Mouse (Mus musculus): ENCODE measurements at regions not wholly inside any gene's neighbourhood (a gene's known extent, or its start where the extent isn't known, plus 50 kb on each side); places are given as distances from the start of the nearest gene placed in this dataset.
"Not testable (repeated sequence)": the region's sequence is repeated elsewhere in the genome, so short reads cannot be mapped to it uniquely, and the experiment has no call there.

DNA sequence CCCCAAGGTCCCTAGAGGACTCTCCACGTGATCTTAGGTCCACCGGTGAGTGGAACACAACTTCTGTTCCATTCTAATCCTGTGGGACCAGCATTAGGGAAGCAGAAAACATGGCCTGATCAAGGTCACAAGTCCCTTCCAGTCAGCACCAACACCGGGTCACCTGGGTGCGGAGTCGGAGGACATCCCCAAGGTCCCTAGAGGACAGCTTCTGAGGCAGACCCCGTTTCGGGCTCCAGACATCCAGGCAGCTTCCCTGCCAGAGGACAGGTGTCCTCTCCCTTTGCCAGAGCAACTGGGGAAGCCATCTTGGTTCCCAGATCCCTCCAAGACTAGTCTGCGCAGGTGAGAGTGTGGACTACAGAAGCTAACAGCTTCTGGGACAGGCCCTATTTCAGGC, 111.4 kb upstream of the Trpc7 start:
- H3K4me3 ChIP-seq (replicated peaks); H3K4me1 ChIP-seq; H3K27ac ChIP-seq; H3K9me3 ChIP-seq; H3K4me2 ChIP-seq; H3K9ac ChIP-seq; H3K36me3 ChIP-seq (replicated peaks); ATAC-seq (ENCODE audit: low FRiP score); H3K27me3 ChIP-seq: not testable (repeated sequence)
- WGBS: 94% methylated on average over 8 of the region's 8 CpGs

DNA sequence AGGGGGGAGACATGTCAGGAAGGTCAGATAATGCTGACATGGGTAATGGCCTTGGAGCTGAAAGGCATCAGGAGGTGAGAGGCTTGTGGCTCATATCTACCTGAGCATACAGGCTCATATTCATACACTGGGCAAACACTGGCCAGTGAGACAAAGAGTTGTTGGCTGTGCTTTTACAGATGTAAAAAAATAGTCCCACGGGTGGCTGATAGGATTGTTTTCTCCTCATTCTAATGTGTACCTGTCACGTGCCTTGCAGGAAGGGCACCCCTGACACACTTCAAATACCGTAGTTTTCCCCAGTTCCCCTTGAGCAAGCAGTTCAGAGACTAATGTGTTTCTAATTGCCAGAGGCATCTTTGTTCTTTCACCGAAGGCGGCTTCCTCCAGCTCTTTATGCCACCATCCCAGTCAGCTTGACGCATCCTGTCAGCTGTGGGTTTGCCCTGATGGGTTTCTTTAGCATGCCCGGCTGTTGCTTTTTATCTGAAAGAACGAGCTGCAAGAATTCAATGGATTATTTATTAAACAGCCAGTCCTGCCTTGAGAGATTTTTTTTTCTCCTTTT, 107.9 kb upstream of the Trpc7 start:
- WGBS: 18% methylated on average over 8 of the region's 8 CpGs
- 0 out of 2 replicates have a peak overlapping the region, but pooled peaks have one; percentile 53 for H3K27ac ChIP-seq
- peaks cover 13% of the 10 kb centered on the region for H3K4me1 ChIP-seq
- H3K27me3 ChIP-seq: no peaks in the 10 kb centered on the region
- no peak overlapping the region for H3K9ac ChIP-seq
- no peaks in the 10 kb centered on the region for H3K36me3 ChIP-seq (replicated peaks)
- no peak overlapping the region for H3K4me3 ChIP-seq (replicated peaks)
- no peaks in the 10 kb centered on the region for H3K9me3 ChIP-seq
- no peak for ATAC-seq (ENCODE audit: low FRiP score)
- no peak overlapping the region for H3K4me2 ChIP-seq

DNA sequence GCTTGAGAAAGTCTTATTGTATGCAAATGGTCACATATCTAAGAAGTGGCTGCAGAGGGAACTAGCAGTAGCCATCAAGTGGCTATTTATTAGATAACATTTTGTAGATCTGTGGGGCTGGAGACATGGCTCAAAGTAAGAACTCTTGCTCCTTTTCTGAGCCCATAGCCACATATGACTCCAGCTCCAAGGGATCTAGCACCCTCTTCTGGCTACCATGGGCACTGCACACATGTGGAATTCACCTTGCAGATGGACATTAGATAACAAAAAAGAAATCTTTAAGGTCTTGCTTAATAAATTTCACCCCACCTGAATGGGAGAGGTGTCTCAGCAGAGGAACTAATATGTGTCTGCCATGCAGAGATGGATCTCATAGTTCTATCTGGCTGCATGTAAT, 96.2 kb upstream of the Trpc7 start:
- Histone ChIP-seq H3K36me3 (replicated peaks) (no peaks in the 10 kb centered on the region), H3K27me3 (no peaks in the 10 kb centered on the region), H3K9me3 (0 out of 2 replicates have a peak, but pooled peaks cover 3% of the 10 kb centered on the region), H3K4me2 (no peak overlapping the region), H3K4me1 (no peaks in the 10 kb centered on the region), H3K27ac (no peak overlapping the region), H3K4me3 (replicated peaks) (no peak overlapping the region), H3K9ac (no peak overlapping the region)
- ATAC-seq (ENCODE audit: low FRiP score): no peak

DNA sequence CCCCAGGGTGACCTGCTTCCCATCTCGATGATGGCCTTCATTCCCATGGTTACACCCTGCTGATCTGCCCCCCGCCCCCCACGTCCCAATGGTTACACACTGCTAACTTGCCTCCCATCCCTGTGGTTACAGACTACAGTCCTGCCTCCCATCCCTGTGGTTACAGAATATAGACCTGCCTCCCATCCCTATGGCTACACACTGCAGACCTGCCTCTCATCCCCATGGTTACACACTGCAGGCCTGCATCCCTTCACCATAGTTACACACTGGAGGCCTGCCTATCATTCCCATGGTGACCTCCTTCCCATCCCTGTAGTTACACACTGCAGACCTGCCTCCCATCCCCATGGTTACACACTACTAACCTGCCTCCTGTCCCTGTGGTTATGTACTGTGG, 78.3 kb upstream of the Trpc7 start:
- H3K9me3 ChIP-seq: 0 out of 2 replicates have a peak, but pooled peaks cover 9% of the 10 kb centered on the region
- no peaks in the 10 kb centered on the region for H3K36me3 ChIP-seq (replicated peaks)
- H3K4me2 ChIP-seq: no peak overlapping the region
- no peak overlapping the region for H3K27ac ChIP-seq
- no peaks in the 10 kb centered on the region for H3K4me1 ChIP-seq
- H3K4me3 ChIP-seq (replicated peaks): no peak overlapping the region
- H3K27me3 ChIP-seq: no peaks in the 10 kb centered on the region
- no peak for ATAC-seq (ENCODE audit: low FRiP score)
- 87% methylated on average over 3 of the region's 3 CpGs for WGBS
- no peak overlapping the region for H3K9ac ChIP-seq

DNA sequence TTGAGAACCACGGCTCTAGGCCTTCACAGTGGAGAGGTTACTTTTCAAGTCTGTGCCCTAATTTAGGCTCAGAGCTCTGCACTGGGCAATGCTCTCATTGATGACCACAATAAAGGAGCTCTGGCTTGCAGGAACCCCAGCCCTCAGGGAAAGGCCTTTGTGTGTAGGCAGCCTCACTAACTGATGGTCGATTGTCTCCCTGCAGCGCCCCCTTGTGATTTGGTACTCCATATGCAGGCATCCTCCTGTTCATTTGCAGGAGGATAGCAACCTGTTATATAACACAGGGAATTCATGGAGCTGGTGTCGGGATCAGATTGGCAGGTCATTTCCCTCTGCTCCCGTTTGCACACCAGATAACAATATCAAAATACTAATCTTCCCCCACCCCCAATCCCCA, 59.6 kb upstream of the Trpc7 start:
- no peak for ATAC-seq (ENCODE audit: low FRiP score)
- H3K4me3 ChIP-seq (replicated peaks): no peak overlapping the region
- no peaks in the 10 kb centered on the region for H3K27me3 ChIP-seq
- 48% methylated on average over 5 of the region's 5 CpGs for WGBS
- H3K36me3 ChIP-seq (replicated peaks): no peaks in the 10 kb centered on the region
- H3K27ac ChIP-seq: no peak overlapping the region
- H3K4me2 ChIP-seq: no peak overlapping the region
- H3K9ac ChIP-seq: no peak overlapping the region
- H3K9me3 ChIP-seq: no peaks in the 10 kb centered on the region
- H3K4me1 ChIP-seq: no peaks in the 10 kb centered on the region

DNA sequence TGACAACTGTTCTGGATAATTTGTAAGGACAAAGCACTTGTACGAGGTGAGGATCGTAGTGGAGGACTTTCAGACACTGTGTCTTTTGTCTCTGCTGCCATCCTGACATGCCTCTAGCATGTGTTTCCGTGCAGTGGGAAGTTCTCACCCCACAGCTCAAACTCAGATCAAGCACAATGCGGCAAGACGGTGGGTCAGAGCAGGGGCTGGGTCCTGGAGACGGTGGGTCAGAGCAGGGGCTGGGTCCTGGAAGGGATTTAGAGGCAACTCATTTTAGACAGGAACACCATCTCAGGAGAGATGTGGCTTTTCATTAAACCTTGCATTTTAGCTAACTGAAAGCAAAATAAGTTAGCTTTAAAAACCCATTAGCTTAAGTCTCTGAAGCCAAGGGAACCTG, 52.3 kb upstream of the Trpc7 start:
- 86% methylated on average over 6 of the region's 6 CpGs for WGBS
- no peak overlapping the region for H3K4me3 ChIP-seq (replicated peaks)
- H3K36me3 ChIP-seq (replicated peaks): no peaks in the 10 kb centered on the region
- no peak for ATAC-seq (ENCODE audit: low FRiP score)
- H3K9me3 ChIP-seq: no peaks in the 10 kb centered on the region
- H3K4me2 ChIP-seq: no peak overlapping the region
- H3K27me3 ChIP-seq: no peaks in the 10 kb centered on the region
- no peaks in the 10 kb centered on the region for H3K4me1 ChIP-seq
- no peak overlapping the region for H3K9ac ChIP-seq
- no peak overlapping the region for H3K27ac ChIP-seq

DNA sequence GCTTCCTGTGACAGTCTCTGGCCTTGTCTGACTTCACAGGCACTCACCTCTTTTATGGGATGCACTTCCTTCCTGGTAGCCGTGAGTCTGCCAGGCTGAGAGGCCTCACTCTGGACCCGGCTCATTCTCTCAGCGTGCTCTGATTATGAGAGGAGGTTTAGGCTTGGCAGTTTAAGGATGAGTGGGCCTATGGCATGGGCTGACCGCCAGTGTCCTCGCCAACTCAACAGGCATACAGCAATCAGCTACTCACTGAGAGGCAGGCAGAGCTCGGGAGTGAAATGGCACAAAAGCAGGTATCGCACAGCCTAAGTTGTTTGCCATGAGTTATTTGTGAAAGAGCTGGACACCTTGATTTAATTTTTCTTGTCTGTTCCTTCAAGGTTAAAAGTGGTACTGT, 51.5 kb upstream of the Trpc7 start:
- H3K27ac ChIP-seq: no peak overlapping the region
- H3K4me3 ChIP-seq (replicated peaks): no peak overlapping the region
- H3K4me1 ChIP-seq: no peaks in the 10 kb centered on the region
- 83% methylated on average over 7 of the region's 7 CpGs for WGBS
- H3K4me2 ChIP-seq: no peak overlapping the region
- H3K9ac ChIP-seq: no peak overlapping the region
- H3K27me3 ChIP-seq: no peaks in the 10 kb centered on the region
- no peak for ATAC-seq (ENCODE audit: low FRiP score)
- H3K36me3 ChIP-seq (replicated peaks): no peaks in the 10 kb centered on the region
- no peaks in the 10 kb centered on the region for H3K9me3 ChIP-seq
